Mouse (Mus musculus): Measurements from ENCODE around the gene Olfr1451.
"Not testable (repeated sequence)": the region's sequence is repeated elsewhere in the genome, so short reads cannot be mapped to it uniquely, and the experiment has no call there.

Olfr1451 gene

DNA sequence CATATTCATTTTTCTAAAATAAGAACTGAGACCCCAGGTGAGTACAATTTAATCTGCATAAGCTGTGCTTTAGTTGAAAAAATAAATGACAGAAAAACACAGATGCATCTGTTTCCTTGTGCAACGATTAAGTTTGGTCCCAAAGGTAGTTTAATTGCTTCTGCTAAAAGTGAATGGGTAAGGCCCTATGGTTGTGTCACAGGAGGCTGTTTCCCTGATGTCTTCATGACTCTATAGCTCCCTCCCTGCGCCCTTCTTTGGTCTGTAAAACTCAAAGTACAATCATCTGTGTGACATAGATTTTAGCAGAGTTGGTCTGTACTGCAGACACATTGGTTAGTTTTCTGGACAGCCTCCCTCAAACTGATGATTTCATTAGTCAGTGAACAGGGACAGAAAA lies at the start of gene Olfr1451:
Gene Olfr1451 (plus strand): TSS at position 301 of the 400 bp plus-strand sequence.
- no peak for DNase-seq

GRCm38 (mm10) chr19:12949958-12950357 lies 44.9 kb upstream of the Olfr1451 start, which contains the start of gene Olfr1450:
Gene Olfr1450 (plus strand): TSS chr19:12950258.
- no peak for DNase-seq

DNA sequence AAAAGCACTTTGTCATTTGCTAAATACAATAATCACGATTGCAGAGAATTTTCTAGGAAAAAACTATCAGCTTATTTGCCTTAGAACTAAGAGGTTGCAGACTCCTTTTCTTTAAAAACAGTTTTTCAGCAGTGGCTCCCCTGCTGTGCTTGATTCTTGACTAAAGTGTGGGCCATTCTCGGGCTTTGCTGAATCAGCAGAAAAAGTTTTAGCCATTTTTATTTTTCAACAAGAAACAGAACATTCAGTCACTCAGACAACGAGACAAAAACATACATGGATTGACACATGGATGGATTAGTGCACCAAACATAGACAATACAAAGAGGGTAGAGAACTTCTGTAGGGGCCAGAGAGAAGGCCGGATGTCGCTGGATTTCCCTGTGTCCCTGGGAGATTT lies 24.7 kb upstream of the Olfr1451 start:
- not testable (repeated sequence) for DNase-seq

DNA sequence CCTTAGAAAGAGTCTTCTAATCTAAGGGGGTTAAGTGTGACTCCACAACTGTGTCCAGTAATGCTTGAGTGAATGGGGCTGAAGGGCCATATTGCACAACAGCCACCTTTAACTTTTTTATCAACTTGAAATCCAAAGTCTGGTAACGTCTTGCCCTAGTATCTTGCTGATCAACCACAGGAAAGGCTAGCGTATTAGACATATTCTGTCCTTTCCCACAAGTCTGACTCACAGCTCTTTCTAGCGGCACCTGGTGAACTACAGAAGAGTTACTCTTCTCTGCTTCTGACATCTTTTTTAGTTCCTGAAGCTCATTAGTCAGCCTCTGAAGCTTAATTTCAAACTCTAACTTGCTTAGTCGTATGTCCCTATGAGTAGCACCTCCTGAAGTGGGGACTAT lies 2.5 kb upstream of the Olfr1451 start:
- not testable (repeated sequence) for DNase-seq

- no peak for DNase-seq
Measured at GRCm38 (mm10) chr19:13028227-13028626, 33.4 kb downstream of the Olfr1451 start, which contains the start of gene Olfr1453. Gene Olfr1453 (minus strand): TSS chr19:13028327.

All from kidney, adult 9 months (tissue).